Mouse (Mus musculus): Measurements from ENCODE around the gene Tnnc2. TPM values are rescaled to one million over a fixed set of nuclear protein-coding genes. Genes with fewer than 3 reads are reported as not detected.

The Tnnc2 gene
- total RNA-seq, 2 experiments from 2014 or later: 10,138 to 10,688 TPM

- no peak for DNase-seq (ENCODE audit: low spot score in 2 of 2)
Observed at GRCm38 (mm10) chr2:164773989-164774364, 5.8 kb downstream of the Tnnc2 start.

- DNase-seq (ENCODE audit: low spot score in 2 of 2): no peak
Observed at GRCm38 (mm10) chr2:164773229-164773988, 6.4 kb downstream of the Tnnc2 start.

- DNase-seq (ENCODE audit: low spot score in 2 of 2): no peak
Observed at GRCm38 (mm10) chr2:164771123-164771522, 8.6 kb downstream of the Tnnc2 start.

GRCm38 (mm10) chr2:164770279-164770678 lies 9.5 kb downstream of the Tnnc2 start:
- no peak for DNase-seq (ENCODE audit: low spot score in 2 of 2)

GRCm38 (mm10) chr2:164769258-164770037 lies 10.3 kb downstream of the Tnnc2 start, which contains the start of gene Ube2c:
TSS of gene Ube2c (plus strand) at chr2:164769898.
- peak; percentile 94 to 96 for DNase-seq (ENCODE audit: low spot score in 2 of 2)

GRCm38 (mm10) chr2:164767812-164768540 lies 11.8 kb downstream of the Tnnc2 start:
- DNase-seq (ENCODE audit: low spot score in 2 of 2): no peak

- no peak for DNase-seq (ENCODE audit: low spot score in 2 of 2)
Observed at GRCm38 (mm10) chr2:164765841-164766240, 13.9 kb downstream of the Tnnc2 start.

GRCm38 (mm10) chr2:164762593-164762992 lies 17.2 kb downstream of the Tnnc2 start:
- no peak for DNase-seq (ENCODE audit: low spot score in 2 of 2)

- no peak for DNase-seq (ENCODE audit: low spot score in 2 of 2)
Observed at GRCm38 (mm10) chr2:164761971-164762370, 17.8 kb downstream of the Tnnc2 start.

- no peak for DNase-seq (ENCODE audit: low spot score in 2 of 2)
Observed at GRCm38 (mm10) chr2:164761502-164761901, 18.3 kb downstream of the Tnnc2 start.

GRCm38 (mm10) chr2:164760059-164760833 lies 19.5 kb downstream of the Tnnc2 start:
- no peak for DNase-seq (ENCODE audit: low spot score in 2 of 2)

- no peak for DNase-seq (ENCODE audit: low spot score in 2 of 2)
Observed at GRCm38 (mm10) chr2:164758692-164759091, 21.1 kb downstream of the Tnnc2 start.

- no peak for DNase-seq (ENCODE audit: low spot score in 2 of 2)
Observed at GRCm38 (mm10) chr2:164757841-164758240, 21.9 kb downstream of the Tnnc2 start.

GRCm38 (mm10) chr2:164754800-164755199 lies 25.0 kb downstream of the Tnnc2 start:
- no peak for DNase-seq (ENCODE audit: low spot score in 2 of 2)

GRCm38 (mm10) chr2:164754105-164754504 lies 25.7 kb downstream of the Tnnc2 start:
- no peak for DNase-seq (ENCODE audit: low spot score in 2 of 2)

- no peak for DNase-seq (ENCODE audit: low spot score in 2 of 2)
Observed at GRCm38 (mm10) chr2:164752454-164752853, 27.3 kb downstream of the Tnnc2 start.

- no peak for DNase-seq (ENCODE audit: low spot score in 2 of 2)
Observed at GRCm38 (mm10) chr2:164748991-164749390, 30.8 kb downstream of the Tnnc2 start.

GRCm38 (mm10) chr2:164748191-164748590 lies 31.6 kb downstream of the Tnnc2 start:
- DNase-seq (ENCODE audit: low spot score in 2 of 2): no peak

GRCm38 (mm10) chr2:164746693-164747092 lies 33.1 kb downstream of the Tnnc2 start:
- DNase-seq (ENCODE audit: low spot score in 2 of 2): no peak

GRCm38 (mm10) chr2:164745843-164746479 lies 33.8 kb downstream of the Tnnc2 start, which contains the start of the genes Wfdc3 and Dnttip1:
TSS of gene Wfdc3 (minus strand) at chr2:164745931.
TSS of gene Dnttip1 (plus strand) at chr2:164745983.
- peak; percentile 94 for DNase-seq (ENCODE audit: low spot score in 2 of 2)

All from gastrocnemius, postnatal 4 days (tissue).